Mouse (Mus musculus): ENCODE results near the gene Tbc1d10c.

DNA sequence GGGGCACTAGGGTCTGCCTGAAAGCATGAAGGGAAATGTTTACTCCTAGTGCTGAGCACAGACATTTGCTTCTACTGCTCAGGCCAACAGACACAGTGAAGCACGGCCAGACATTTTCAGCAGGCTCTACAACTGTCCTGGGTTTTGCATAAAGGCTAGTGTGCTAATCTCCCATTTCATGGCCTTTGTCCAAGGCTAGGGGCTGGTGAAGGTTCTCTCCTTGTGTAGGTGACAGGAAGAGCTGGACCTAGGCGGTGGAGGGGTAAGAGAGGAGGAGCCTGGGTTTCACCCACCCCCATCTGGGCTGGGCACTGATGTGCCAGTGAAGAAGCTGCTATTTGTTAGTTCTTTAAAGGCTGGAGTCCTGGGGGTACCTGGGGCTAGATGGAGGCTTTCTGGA is 26.4 kb downstream of the Tbc1d10c start:
- no peak for TF ChIP-seq EP300 (optimal IDR thresholded peaks at IDR 0.05)
- TF ChIP-seq CTCF (IDR thresholded peaks at IDR 0.05; ENCODE audit: low read depth) = no peak
